Mouse (Mus musculus) heart, adult 8-10 months (tissue): ENCODE data around the gene Klk4. TPM values are rescaled to one million over a fixed set of nuclear protein-coding genes. Genes with fewer than 3 reads are reported as not detected.
A peak's percentile ranks its signal among the peaks of the same experiment; 100 is the strongest.

Experiments used
- DNase-seq: peaks from one replicate; pipeline ENCODE4 v3.0.0; 2022; ENCODE audit warnings: low spot score
- total RNA-seq, 4 experiments: library from RNA; stranded (reverse); gene quantifications; 2 replicates each; pipeline ENCODE4 v1.2.4; 2022

Klk4 gene
- total RNA-seq, 4 experiments from 2014 or later: not detected

DNA sequence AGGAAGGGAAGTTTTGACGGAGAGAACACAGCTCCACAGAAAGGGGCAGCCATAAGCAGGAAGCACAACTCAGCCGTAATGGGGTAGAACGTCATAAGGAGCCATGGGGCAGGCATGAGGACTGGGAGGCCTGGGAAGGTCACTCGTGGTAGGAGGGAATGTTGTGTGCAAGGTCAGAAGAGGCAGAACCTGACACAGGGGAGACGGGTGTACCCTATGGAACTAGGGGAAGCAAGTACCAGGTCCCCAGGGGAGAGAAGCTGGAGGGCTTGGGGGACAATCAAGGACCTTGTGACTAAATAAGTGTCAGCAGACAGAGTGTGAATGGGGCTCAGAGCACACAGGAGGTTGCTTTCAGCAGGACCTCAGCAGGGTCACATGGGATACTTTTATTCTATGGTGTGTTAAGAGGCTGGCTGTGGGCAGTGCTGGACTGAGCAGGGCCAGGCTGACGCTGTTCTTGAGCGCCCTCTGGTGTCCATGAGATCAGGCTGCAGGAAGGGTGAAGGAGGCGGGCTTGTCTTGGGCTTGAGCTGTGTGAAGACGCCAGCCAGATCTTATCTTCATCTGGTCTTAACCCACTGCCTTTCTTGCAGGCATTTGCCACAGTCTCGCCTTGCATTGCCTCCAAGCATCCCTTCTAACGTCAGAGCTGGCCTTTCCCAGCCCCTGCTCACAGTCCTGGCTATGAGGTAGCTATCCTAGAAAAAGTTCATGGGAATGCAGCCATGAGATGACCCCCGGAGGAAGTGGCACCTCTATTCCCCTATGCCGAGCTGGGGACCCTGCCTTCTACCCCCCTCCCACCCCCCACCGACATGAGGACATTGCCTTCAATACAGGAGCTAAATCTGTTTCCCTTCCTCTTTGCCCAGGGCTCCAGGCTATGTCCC is 38.8 kb downstream of the Klk4 start:
- peak; percentile 45 for DNase-seq

DNA sequence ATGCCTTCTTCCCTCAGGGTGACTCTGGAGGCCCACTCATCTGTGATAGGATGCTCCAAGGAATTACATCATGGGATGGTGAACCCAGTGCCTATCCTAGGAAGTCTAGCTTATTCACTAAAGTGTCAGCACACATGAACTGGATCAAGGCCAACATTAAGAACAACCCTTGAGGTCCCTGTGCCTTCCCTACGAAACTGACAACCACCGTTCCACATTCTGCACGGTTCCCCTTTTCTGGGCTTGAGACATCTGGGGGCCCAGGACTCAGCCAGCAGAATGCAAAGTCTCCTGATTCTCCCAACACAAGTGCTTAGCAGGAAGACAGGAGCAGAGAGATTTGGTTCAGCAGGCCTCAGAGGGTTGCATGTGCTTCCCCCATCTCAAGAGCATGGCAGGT is 39.6 kb downstream of the Klk4 start:
- DNase-seq: no peak

- no peak for DNase-seq
These were observed 40.1 kb downstream of the Klk4 start for GRCm38 (mm10) chr7:43921087-43921486.

DNA sequence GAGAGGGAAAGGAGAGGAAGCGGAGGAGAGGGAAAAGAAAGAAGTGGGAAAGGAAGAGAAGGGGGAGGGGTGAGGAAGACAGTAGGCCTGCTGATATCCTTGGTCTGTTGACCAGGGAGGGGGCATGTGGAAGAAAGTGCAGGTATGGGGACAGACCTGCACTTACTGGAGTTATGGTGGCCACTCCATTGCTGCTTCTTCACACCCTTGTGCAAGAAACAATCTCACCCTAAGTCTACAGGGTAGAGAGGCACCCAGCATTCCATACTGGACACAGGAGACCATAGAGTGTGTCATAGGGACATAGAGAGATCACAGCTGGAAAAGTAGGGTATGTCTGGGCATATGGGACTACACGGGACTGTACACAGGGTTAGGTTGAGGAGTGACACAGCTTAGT is 41.0 kb downstream of the Klk4 start:
- DNase-seq: no peak

DNA sequence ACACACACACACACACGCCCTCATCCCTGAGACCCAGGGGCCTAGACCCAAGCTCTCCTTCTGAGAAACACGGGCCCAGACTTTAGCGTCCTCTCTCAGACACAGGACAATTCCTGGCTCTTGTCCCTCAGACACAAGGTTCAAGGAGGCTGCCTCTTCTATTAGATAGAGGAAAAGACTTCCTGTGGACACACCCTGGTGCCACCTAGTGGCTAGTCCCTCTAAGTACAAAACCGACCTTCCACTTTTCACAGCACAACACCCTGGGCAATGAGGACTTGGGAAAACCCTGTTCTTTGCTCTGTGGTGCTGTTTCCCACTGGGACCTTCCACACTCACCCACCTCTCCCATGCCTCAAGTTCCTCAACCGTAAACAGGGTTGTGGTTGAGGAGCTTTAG is 45.0 kb downstream of the Klk4 start:
- no peak for DNase-seq

DNA sequence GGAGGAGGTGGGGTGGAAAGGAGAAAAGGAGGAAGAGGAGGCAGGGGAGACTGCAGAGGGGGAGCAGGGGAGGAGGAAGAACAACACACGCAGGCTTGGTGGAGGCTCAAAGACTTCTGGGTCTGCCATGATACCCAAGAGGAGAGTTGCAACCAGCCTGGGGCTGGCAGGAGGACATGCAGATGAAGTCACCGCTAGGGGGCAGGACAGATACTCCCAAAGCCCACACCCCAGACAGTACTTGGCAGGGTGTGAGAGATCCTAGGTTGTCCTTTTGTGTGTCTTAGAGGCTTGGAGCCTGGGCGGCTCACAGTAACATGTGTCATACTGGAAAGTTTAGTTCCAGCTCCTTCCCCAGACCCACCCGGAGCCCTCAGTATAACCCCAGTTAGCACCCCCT is 47.6 kb downstream of the Klk4 start:
- DNase-seq: no peak

- DNase-seq: no peak
These were observed 51.4 kb downstream of the Klk4 start for GRCm38 (mm10) chr7:43932337-43932736.

- no peak for DNase-seq
These were observed 52.5 kb downstream of the Klk4 start, which contains the start of gene Klk15 for GRCm38 (mm10) chr7:43933440-43933839. Gene Klk15 (plus strand): TSS chr7:43933740.

GRCm38 (mm10) chr7:43934747-43935146 is 53.8 kb downstream of the Klk4 start:
- DNase-seq: no peak

Other genes starting within 250 kb of the Klk4 start
- gene Ceacam18, start 246.5 kb upstream of the Klk4 start, total RNA-seq: not detected
- gene Siglece, start 221.0 kb upstream of the Klk4 start, total RNA-seq: 1 to 10 TPM in 3 of 4 experiments, under 1 TPM in 1; 0.75 to 1.6 (median 1.1) TPM
- 1 to 10 TPM; 2.9 to 3.4 (median 3.1) TPM for gene Ctu1, start 209.1 kb upstream of the Klk4 start, total RNA-seq
- gene Klk14, start 190.7 kb upstream of the Klk4 start, total RNA-seq: under 1 TPM in 3 of 4 experiments, not detected in 1; 0.27 to 0.49 (median 0.34) TPM
- gene Klk13, start 168.6 kb upstream of the Klk4 start, total RNA-seq: not detected
- gene Klk12, start 112.3 kb upstream of the Klk4 start, total RNA-seq: not detected
- gene Klk11, start 106.6 kb upstream of the Klk4 start, total RNA-seq: under 1 TPM in 3 of 4 experiments, not detected in 1; 0.32 to 0.79 (median 0.37) TPM
- gene Klk10, start 100.1 kb upstream of the Klk4 start, total RNA-seq: under 1 TPM; 0.22 to 0.57 (median 0.25) TPM
- not detected for gene Klk9, start 89.3 kb upstream of the Klk4 start, total RNA-seq
- gene Klk8, start 83.6 kb upstream of the Klk4 start, total RNA-seq: 10 to 100 TPM in 3 of 4 experiments, 1 to 10 TPM in 1; 9.4 to 12.4 (median 11.2) TPM
- gene Klk7, start 69.9 kb upstream of the Klk4 start, total RNA-seq: not detected
- gene Klk6, start 56.7 kb upstream of the Klk4 start, total RNA-seq: not detected
- gene Klk5, start 39.2 kb upstream of the Klk4 start, total RNA-seq: not detected
- not detected for gene Klk15, start 52.6 kb downstream of the Klk4 start, total RNA-seq
- gene Klk1b8, start 69.5 kb downstream of the Klk4 start, total RNA-seq: not detected
- gene Klk1b1, start 85.6 kb downstream of the Klk4 start, total RNA-seq: not detected
- not detected for gene Klk1b9, start 94.9 kb downstream of the Klk4 start, total RNA-seq
- not detected for gene Klk1b11, start 114.7 kb downstream of the Klk4 start, total RNA-seq
- 1 to 10 TPM; 1.7 to 7.4 (median 4.1) TPM for gene Klk1b26, start 131.0 kb downstream of the Klk4 start, total RNA-seq
- not detected for gene Klk1b27, start 171.1 kb downstream of the Klk4 start, total RNA-seq
- gene Klk1b21, start 221.2 kb downstream of the Klk4 start, total RNA-seq: not detected
- gene Klk1b22, start 231.5 kb downstream of the Klk4 start, total RNA-seq: not detected